Mouse (Mus musculus) spleen, adult 12 weeks (tissue): ENCODE data around the gene Pdxk.

Experiments used
- DNase-seq: peaks from one replicate; pipeline ENCODE4 v3.0.0; 2022; ENCODE audit warnings: low spot score

Gene Pdxk

GRCm38 (mm10) chr10:78458348-78459111 is 6.2 kb downstream of the Pdxk start:
- DNase-seq, result no peak

DNA sequence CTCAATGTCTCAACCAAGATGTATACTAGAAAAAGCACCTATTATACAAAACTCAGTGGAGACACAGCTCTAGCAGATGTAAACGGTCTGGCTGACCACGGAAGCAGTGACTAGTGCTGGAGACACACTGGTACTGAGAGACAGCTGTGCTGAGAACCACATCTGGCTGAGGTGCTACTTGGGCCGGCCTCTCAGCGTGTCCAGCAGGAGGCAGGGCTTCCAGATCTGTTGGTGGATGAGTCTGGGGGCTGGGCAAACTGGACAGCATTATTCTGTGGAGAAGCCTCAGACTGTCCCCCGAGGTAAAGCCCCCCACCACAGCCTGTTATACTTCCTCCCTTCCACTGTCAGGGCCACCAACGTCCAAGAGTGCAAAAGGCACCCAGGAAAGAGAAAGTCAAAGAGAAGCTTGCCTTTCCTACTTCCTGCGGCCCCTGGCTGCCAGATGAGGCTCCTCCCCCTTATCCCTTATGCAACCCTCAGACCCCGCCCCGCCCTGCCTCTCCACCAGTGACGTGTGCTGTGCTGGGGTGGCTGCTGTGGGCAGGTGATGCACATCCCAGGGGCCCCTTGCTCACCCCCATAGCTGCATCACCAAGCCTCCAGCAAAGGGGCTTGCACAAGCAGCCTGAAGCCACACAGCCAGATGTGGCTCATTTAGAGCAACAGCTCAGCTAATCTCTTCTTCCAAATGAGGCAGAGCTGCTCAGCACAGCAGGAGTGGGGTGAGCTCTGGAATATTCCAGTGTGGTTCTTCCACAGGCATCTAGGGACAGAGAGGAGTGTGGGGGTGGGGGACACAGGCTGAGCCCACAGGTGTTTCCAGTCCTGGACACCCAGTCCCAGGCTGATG is 7.1 kb downstream of the Pdxk start:
- DNase-seq, result no peak

DNA sequence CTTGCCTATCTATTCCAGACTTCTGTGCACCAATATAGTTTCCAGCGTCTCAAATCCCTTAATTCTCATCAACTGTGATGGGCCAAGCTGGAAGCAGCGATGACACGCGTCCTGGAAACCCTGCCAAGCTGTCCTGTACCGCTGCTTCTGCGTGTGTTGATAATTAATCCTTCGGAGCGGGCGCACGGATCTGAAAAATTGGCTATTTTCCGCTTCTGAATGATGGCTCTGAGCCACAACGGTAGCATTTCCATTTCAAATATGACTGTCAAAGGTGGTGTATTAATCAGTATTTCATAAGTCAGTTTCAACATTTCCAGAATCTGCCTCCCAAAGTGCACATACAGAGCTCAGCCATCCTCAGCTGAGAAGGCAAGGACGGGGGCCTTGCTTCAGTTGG is 8.1 kb downstream of the Pdxk start:
- no peak for DNase-seq

GRCm38 (mm10) chr10:78452641-78453040 is 12.1 kb downstream of the Pdxk start:
- no peak for DNase-seq

- DNase-seq, result no peak
Measured at GRCm38 (mm10) chr10:78450761-78451160, 14.0 kb downstream of the Pdxk start.

DNA sequence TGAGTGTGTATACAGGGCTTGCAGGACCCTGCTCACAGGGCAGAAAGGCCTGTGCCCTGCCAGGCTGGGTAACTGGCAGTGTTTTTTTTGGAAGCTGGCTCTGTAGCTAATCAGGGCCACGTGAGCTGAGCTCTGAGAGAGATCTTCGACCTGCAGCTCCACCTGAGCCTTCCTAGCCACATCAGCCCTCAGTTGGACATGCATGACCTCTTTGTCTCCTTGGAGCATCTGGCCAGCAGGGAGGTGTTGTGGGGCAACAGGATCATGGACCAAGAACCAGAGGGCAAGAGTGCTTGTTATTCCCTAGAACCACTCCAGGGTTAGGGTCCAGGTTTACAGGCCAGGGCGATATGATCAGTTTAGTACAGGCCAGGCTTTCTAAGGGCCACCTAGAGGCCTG is 17.4 kb downstream of the Pdxk start:
- no peak for DNase-seq

GRCm38 (mm10) chr10:78446195-78446594 is 18.6 kb downstream of the Pdxk start:
- DNase-seq, result no peak

- no peak for DNase-seq
Measured at GRCm38 (mm10) chr10:78442292-78442691, 22.5 kb downstream of the Pdxk start.

GRCm38 (mm10) chr10:78441606-78442005 is 23.2 kb downstream of the Pdxk start:
- DNase-seq, result no peak

GRCm38 (mm10) chr10:78440812-78441211 is 24.0 kb downstream of the Pdxk start:
- no peak for DNase-seq

DNA sequence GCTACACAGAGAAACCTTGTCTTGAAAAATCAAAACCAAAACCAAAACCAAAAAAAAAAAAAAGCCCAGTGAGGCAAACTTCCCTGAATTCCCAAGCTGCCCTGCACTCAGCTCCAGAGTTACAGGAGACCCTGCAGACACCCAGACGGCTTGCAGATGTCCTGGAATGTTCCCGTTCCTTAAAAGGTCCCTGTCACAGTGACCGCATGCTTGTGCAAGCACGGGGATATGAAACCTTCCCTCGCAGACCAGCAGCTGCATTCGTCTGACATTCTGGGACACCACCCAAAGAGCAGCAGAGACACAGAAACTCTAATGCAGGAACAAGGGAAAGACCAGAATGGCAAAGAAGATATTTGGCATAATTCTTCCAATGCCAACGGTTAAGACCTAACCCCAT is 24.8 kb downstream of the Pdxk start:
- no peak for DNase-seq

DNA sequence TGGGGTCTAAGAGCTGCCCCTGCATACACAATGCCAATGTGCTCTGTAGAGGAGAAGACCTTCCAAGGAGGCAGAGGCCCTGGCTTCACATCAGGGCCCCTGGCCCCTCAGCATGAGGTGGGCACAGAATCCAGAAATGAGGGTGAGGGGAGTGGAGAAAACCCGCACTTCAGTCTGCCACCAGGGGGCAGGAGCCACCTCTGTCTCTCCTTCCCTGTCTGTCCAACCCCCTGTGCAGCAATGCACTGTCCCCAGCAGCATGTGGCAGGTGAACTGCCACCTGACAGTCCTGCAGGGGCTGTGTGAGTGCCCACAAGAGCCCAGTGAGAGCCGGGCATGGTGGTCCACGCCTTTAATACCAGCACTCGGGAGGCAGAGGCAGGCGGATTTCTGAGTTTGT is 25.2 kb downstream of the Pdxk start:
- DNase-seq, result no peak

DNA sequence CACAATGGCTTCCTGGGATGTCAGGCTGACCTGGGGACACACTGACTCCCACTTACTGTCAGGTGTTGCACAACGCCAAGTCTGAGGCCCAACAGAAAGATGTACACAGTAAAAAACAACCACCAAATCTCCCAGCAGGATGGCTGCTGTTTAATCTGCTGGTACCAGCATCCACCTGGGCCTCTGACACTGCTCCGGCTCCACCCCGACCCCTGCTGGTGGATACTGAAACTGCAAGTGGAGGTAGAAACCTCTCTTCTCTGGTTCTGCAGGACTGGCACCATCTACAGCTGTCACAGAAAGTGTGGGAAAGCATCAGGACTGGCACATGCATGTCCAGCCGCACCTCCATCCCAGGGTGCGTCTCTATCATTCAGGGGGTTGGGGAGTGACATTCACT is 26.7 kb downstream of the Pdxk start:
- DNase-seq, result peak; percentile 70

DNA sequence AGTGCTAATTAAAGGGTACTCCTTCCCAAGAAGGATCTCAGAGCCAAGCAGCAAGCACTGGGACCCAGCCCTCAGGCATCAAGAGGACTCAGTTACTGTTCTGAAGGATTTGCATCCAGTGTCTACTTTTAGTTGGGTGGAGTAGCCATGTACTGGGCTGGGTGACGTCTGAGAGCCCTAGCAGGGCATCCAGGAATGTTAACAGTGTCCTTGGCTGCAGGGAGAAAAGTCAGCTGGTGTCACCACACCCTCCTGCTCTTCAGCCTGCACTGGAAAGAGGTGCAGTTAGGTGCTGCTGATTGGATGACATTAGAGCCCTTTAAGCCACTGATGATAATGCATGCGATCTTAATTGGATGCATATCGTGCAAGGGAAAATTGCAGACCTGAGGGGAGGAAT is 31.9 kb downstream of the Pdxk start:
- no peak for DNase-seq

- no peak for DNase-seq
Measured at GRCm38 (mm10) chr10:78429776-78430175, 35.0 kb downstream of the Pdxk start.

DNA sequence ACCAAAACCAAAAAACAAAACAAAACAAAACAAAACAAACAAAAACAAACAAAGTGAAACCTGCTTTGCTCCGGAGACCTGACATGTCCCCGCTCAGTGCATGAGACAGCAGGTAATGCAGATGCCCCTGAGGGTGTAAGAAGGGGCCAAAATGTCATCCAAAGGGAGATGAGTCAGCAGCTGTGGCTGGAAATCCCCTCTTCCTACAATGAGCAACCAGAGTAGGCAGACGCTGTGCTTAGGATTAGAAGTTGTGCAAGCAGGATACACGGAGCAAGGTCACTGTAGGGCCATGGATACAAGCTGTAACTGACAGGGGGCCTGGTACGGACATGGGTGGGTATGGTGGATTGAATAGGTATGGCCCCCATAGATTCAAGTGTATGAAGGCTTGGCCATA is 35.6 kb downstream of the Pdxk start:
- no peak for DNase-seq

GRCm38 (mm10) chr10:78428070-78428469 is 36.7 kb downstream of the Pdxk start:
- DNase-seq, result no peak

DNA sequence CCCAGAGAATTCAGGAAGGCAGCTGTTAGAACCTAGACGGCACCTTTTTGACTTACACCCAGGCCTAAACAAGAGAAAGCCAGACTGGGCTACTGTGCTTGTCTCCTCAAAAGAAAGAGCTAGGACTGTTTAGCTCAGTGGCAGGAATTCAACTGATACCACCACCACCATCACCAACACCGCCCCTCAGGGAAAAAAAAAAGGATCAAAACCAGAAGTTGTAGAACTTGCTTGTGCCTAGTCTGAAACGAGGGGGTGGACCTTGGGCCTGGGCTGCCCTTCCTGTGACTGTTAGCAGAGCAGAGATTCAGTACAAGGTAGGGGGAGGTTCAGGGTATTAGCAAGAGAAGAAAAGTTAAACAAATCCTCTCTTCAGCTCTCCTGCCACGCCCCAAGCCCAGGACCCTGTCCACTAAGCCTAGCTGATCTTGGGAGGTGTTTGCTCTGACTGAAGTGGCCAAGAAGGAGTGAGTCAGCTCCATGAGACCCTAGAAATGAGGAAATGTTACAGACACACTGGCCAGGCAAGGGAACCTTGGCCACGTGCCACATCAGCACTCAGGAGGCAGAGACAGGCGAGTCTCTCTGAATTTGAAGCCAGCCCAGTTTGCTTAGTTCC is 38.5 kb downstream of the Pdxk start:
- DNase-seq, result no peak

GRCm38 (mm10) chr10:78425181-78426041 is 39.4 kb downstream of the Pdxk start, which contains the start of gene Cstb:
Gene Cstb (plus strand): TSS chr10:78425669.
- DNase-seq, result peak; percentile 72

DNA sequence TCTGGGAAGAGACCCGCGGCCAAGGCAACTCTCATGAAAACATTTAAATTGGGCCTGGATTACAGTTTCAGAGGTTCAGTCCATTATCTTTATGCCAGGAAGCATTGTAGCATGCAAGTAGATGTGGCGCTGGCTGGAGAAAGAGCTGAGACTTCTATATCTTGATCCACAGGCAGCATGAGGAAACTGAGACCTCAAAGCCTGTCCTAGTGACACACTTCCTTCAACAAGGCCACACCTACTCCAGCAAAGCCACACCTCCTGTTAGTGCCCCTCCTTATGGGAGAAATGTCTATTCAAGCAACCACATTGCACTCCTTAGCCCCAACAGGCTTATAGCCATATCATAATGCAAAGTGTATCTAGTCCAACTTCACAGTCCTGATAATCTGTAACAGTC is 42.2 kb downstream of the Pdxk start:
- no peak for DNase-seq

DNA sequence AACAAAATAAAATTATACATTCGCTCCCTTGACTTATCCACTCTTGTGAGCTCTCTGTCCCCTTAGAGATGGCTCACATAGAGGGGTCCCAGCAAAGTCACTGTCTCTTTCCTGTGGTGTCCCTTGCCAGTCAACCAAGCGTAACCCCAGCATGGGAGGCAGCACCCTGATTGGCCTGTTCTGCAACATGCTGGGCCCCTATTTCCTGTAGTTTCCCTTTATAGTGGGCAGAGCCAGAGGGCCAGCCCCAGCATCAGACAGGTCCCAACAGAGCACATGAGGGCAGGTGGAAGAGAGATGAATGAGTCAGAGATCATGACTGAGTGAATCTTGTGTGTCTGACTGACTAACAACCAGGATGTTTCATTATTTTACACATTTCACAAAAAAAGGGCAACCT is 43.8 kb downstream of the Pdxk start:
- no peak for DNase-seq

GRCm38 (mm10) chr10:78418791-78419190 is 46.0 kb downstream of the Pdxk start:
- no peak for DNase-seq
